Mouse (Mus musculus): ENCODE data around the gene Col4a4.

DNA sequence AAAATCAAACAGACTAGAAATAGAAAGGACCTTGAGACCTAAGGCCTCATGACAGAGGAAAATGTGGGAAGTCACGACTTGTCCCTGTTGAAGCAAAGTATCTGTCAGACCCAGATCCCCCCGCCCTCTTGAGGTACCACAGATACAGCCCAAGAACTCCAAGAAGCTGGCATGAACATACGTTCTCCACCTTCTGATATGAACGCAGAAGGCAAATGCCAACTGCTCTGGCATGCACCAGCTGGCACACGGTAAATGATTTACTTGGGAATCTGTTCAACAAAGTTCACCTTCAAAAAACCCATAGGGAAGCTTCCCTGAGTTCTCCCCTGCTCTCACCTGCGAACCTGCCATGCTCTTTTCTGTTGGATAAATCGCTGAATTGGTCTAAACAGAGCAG is 19.2 kb upstream of the Col4a4 start:
- no peak for TF ChIP-seq POLR2A (IDR thresholded peaks at IDR 0.05; ENCODE audit: extremely low read depth, insufficient read depth, low read length)
- no peak for TF ChIP-seq CTCF (IDR thresholded peaks at IDR 0.05; ENCODE audit: low read depth, low read length)
